In the genomic region with DNA sequence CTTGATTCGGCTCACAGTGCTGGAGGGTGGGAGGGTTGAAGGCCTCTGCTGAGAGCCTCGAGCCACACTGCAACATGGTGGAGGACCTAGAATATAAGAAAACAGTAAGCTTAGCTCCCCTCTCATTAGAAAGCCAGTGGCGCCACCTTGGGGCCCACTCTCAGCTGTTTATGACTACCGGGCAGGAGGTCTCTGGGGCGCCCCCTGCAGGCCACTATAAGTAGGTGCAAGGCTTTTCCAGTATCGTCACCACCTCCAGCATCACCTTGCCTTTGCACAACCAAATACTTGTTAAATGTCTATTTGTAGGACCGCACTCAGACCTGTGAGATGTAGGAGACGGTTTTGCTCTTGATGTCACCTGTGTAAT, we compare ENCODE assay signal across 8 mouse cellular contexts. TPM values are rescaled to one million over a fixed set of nuclear protein-coding genes. Genes with fewer than 3 reads are reported as not detected.
DNase-seq lines count a peak whose midpoint lies in the region; ATAC-seq and TF ChIP-seq lines count a peak whose summit lies in the region.

No protein-coding gene starts in this region.

- H3K36me3 ChIP-seq in embryonic facial prominence, embryonic 10.5 days (replicated peaks): no peaks in the 10 kb centered on the region
- no peaks in the 10 kb centered on the region for H3K36me3 ChIP-seq in stomach, embryonic 15.5 days

- WGBS in embryonic facial prominence, embryonic 10.5 days: 38% methylated on average over 8 of the region's 8 CpGs
- WGBS in stomach, embryonic 15.5 days: 33% methylated on average over 8 of the region's 8 CpGs

- H3K4me3 ChIP-seq in embryonic facial prominence, embryonic 10.5 days: no peak overlapping the region
- no peak overlapping the region for H3K4me3 ChIP-seq in left cerebral cortex, adult 2 months
- no peak overlapping the region for H3K4me3 ChIP-seq in stomach, embryonic 15.5 days (replicated peaks)

- ATAC-seq in stomach, embryonic 15.5 days (ENCODE audit: insufficient read depth, low FRiP score, low read depth): 0 out of 2 replicates have a peak, but pooled peaks have one; percentile 9

- H3K27ac ChIP-seq in embryonic facial prominence, embryonic 10.5 days (replicated peaks): no peak overlapping the region
- no peak overlapping the region for H3K27ac ChIP-seq in left cerebral cortex, adult 2 months
- H3K27ac ChIP-seq in stomach, embryonic 15.5 days: no peak overlapping the region

- TF ChIP-seq CTCF in left cerebral cortex, adult 2 months (IDR thresholded peaks at IDR 0.05): peak; percentile 94

- no peak overlapping the region for H3K4me2 ChIP-seq in stomach, embryonic 15.5 days

- no peaks in the 10 kb centered on the region for H3K9me3 ChIP-seq in embryonic facial prominence, embryonic 10.5 days
- no peaks in the 10 kb centered on the region for H3K9me3 ChIP-seq in stomach, embryonic 15.5 days

- intact Hi-C loops in heart, postnatal 10 days (cut with DNase I): no loop called here
- intact Hi-C loops in left cerebral cortex, adult 2 months (cut with DNase I): loop anchor here (2.0 to 10.0 kb wide), 3 partner anchors 104 to 646 kb away; a partner anchor contains a TSS

- H3K27me3 ChIP-seq in embryonic facial prominence, embryonic 10.5 days (replicated peaks; ENCODE audit: low read depth, poor library complexity, severe bottlenecking): no peaks in the 10 kb centered on the region
- no peaks in the 10 kb centered on the region for H3K27me3 ChIP-seq in stomach, embryonic 15.5 days (replicated peaks)

- H3K9ac ChIP-seq in stomach, embryonic 15.5 days: no peak overlapping the region

- H3K4me1 ChIP-seq in embryonic facial prominence, embryonic 10.5 days: peaks cover 15% of the 10 kb centered on the region
- H3K4me1 ChIP-seq in stomach, embryonic 15.5 days: no peaks in the 10 kb centered on the region

- peak; percentile 81 for DNase-seq in layer of hippocampus, adult 11-12 months (ENCODE audit: low spot score)
- no peak for DNase-seq in layer of hippocampus, adult 9-10 months (ENCODE audit: low spot score)
- DNase-seq in adrenal gland, postnatal 36 days: peak; percentile 66 to 78
- peak; percentile 71 for DNase-seq in embryonic facial prominence, embryonic 10.5 days (ENCODE audit: low spot score)
- peak; percentile 65 to 73 for DNase-seq in heart, postnatal 10 days
- DNase-seq in left cerebral cortex, adult 2 months (ENCODE audit: extremely low spot score in 1 of 2, low spot score in 2 of 2): peak; percentile 62 to 65
- DNase-seq in mesoderm, embryonic 11.5 days (ENCODE audit: low read depth, low spot score): peak; percentile 70

RNA-seq across cellular contexts. Expression of a gene that starts 21.3 kb away (rescaled TPM):
- under 1 TPM; 0.49 to 0.93 TPM for total RNA-seq in adrenal gland, postnatal 36 days (2021)
- polyA plus RNA-seq in embryonic facial prominence, embryonic 10.5 days (2016; fragmentation: Nextera tagmentation; extraction: Ambion mirVana): not detected in 2 replicates
- total RNA-seq in heart, postnatal 10 days (2021): not detected
- total RNA-seq in left cerebral cortex, adult 2 months (2021): 1 to 10 TPM; 1.7 TPM
- 0.89 and 1.3 TPM in 2 replicates for polyA plus RNA-seq in stomach, embryonic 15.5 days (2015; fragmentation: Nextera tagmentation; extraction: Ambion mirVana)

RNA-seq across cellular contexts. Expression of a gene that starts 24.9 kb away (rescaled TPM):
- total RNA-seq in adrenal gland, postnatal 36 days (2021): 1,000 to 10,000 TPM; 1,676 to 2,955 TPM
- 3,087 and 3,755 TPM in 2 replicates for polyA plus RNA-seq in embryonic facial prominence, embryonic 10.5 days (2016; fragmentation: Nextera tagmentation; extraction: Ambion mirVana)
- total RNA-seq in heart, postnatal 10 days (2021): 1,000 to 10,000 TPM; 3,875 to 8,514 TPM
- total RNA-seq in left cerebral cortex, adult 2 months (2021): 100 to 1,000 TPM; 271 to 300 TPM
- 12,213 and 21,597 TPM in 2 replicates for polyA plus RNA-seq in stomach, embryonic 15.5 days (2015; fragmentation: Nextera tagmentation; extraction: Ambion mirVana)

RNA-seq across cellular contexts. Expression of a gene that starts 26.4 kb away (rescaled TPM):
- 10 to 100 TPM in 1 of 2 experiments, 1 to 10 TPM in 1; 5.7 to 10.7 TPM for total RNA-seq in adrenal gland, postnatal 36 days (2021)
- polyA plus RNA-seq in embryonic facial prominence, embryonic 10.5 days (2016; fragmentation: Nextera tagmentation; extraction: Ambion mirVana): 28.3 and 29.6 TPM in 2 replicates
- total RNA-seq in heart, postnatal 10 days (2021): 10 to 100 TPM; 27.6 to 29.6 TPM
- 10 to 100 TPM; 11.4 to 16.4 TPM for total RNA-seq in left cerebral cortex, adult 2 months (2021)
- polyA plus RNA-seq in stomach, embryonic 15.5 days (2015; fragmentation: Nextera tagmentation; extraction: Ambion mirVana): 18.6 and 20.3 TPM in 2 replicates

RNA-seq across cellular contexts. Expression of a gene that starts 34.4 kb away (rescaled TPM):
- total RNA-seq in adrenal gland, postnatal 36 days (2021): not detected
- polyA plus RNA-seq in embryonic facial prominence, embryonic 10.5 days (2016; fragmentation: Nextera tagmentation; extraction: Ambion mirVana): 3.9 and 6.1 TPM in 2 replicates
- total RNA-seq in heart, postnatal 10 days (2021): 1 to 10 TPM in 1 of 2 experiments, not detected in 1; 1.0 TPM
- not detected for total RNA-seq in left cerebral cortex, adult 2 months (2021)
- polyA plus RNA-seq in stomach, embryonic 15.5 days (2015; fragmentation: Nextera tagmentation; extraction: Ambion mirVana): 4.5 and 8.8 TPM in 2 replicates

RNA-seq across cellular contexts. Expression of a gene that starts 37.9 kb away (rescaled TPM):
- total RNA-seq in adrenal gland, postnatal 36 days (2021): 1,000 to 10,000 TPM; 2,230 to 3,771 TPM
- 1,672 and 2,000 TPM in 2 replicates for polyA plus RNA-seq in embryonic facial prominence, embryonic 10.5 days (2016; fragmentation: Nextera tagmentation; extraction: Ambion mirVana)
- 1,000 to 10,000 TPM; 4,155 to 9,193 TPM for total RNA-seq in heart, postnatal 10 days (2021)
- total RNA-seq in left cerebral cortex, adult 2 months (2021): 100 to 1,000 TPM; 247 to 343 TPM
- polyA plus RNA-seq in stomach, embryonic 15.5 days (2015; fragmentation: Nextera tagmentation; extraction: Ambion mirVana): 4,810 and 9,460 TPM in 2 replicates

Comparison
In these comparisons a context has a peak if more than half of its experiments do, and no peak if none do; other contexts are left out.
1. RNA of a gene that starts 24.9 kb away (total RNA-seq): 3,875 to 8,514 TPM in heart, postnatal 10 days and 1,676 to 2,955 TPM in adrenal gland, postnatal 36 days; 271 to 300 TPM in left cerebral cortex, adult 2 months; every median in the first group is over 4 times any median in the second.